Mouse (Mus musculus): Measurements from ENCODE around the gene Slc50a1. TPM values are rescaled to one million over a fixed set of nuclear protein-coding genes. Genes with fewer than 3 reads are reported as not detected.
A peak's percentile ranks its signal among the peaks of the same experiment; 100 is the strongest.

Gene Slc50a1
- polyA plus RNA-seq, 1 experiment: 48.7 TPM

- H3K4me3 ChIP-seq: peak overlapping the region; percentile 55
- no peak for TF ChIP-seq REST (IDR thresholded peaks at IDR 0.05; ENCODE audit: insufficient read depth, insufficient read length)
- no peak for TF ChIP-seq SRF (IDR thresholded peaks at IDR 0.05; ENCODE audit: control insufficient read depth, insufficient read length, low read depth)
- no peak for TF ChIP-seq POLR2A (IDR thresholded peaks at IDR 0.05; ENCODE audit: insufficient read length, low read depth)
- TF ChIP-seq MYOD1 (IDR thresholded peaks at IDR 0.05; ENCODE audit: control insufficient read depth in 1 of 3, insufficient read length in 2 of 3, low read depth in 2 of 3): no peak
- no peak for TF ChIP-seq TCF12 (IDR thresholded peaks at IDR 0.05; ENCODE audit: insufficient read depth, poor library complexity, severe bottlenecking)
- no peak for TF ChIP-seq E2F4 (IDR thresholded peaks at IDR 0.05; ENCODE audit: insufficient read depth)
- no peak for TF ChIP-seq TCF3 (IDR thresholded peaks at IDR 0.05; ENCODE audit: insufficient read length, low read depth)
- no peak for TF ChIP-seq USF1 (IDR thresholded peaks at IDR 0.05; ENCODE audit: low read depth)
- no peak for TF ChIP-seq CEBPB (IDR thresholded peaks at IDR 0.05; ENCODE audit: insufficient read depth, poor library complexity, severe bottlenecking)
- TF ChIP-seq MYOG (IDR thresholded peaks at IDR 0.05; ENCODE audit: control insufficient read depth in 1 of 3, insufficient read depth in 1 of 3, insufficient read length in 2 of 3, low read depth in 2 of 3): no peak
- no peak for TF ChIP-seq MAX (IDR thresholded peaks at IDR 0.05; ENCODE audit: low read depth)
- TF ChIP-seq POLR2AphosphoS2 (IDR thresholded peaks at IDR 0.05; ENCODE audit: insufficient read length, low read depth): no peak
- no peaks in the 10 kb centered on the region for H3K36me3 ChIP-seq (ENCODE audit: control insufficient read depth, insufficient read depth)
- no peak overlapping the region for H3ac ChIP-seq (ENCODE audit: control insufficient read depth, insufficient read length)
- peaks cover 19% of the 10 kb centered on the region for H3K79me2 ChIP-seq (ENCODE audit: control insufficient read depth, insufficient read depth)
- H3K4me2 ChIP-seq (ENCODE audit: low read depth): peak overlapping the region; percentile 96
- H3K27me3 ChIP-seq (ENCODE audit: control insufficient read depth, insufficient read depth, insufficient read length): no peaks in the 10 kb centered on the region
Observed at GRCm38 (mm10) chr3:89268916-89269315, 1.5 kb downstream of the Slc50a1 start.

- TF ChIP-seq POLR2AphosphoS2 (IDR thresholded peaks at IDR 0.05; ENCODE audit: insufficient read length, low read depth) (peak; percentile 86), POLR2A (IDR thresholded peaks at IDR 0.05; ENCODE audit: insufficient read length, low read depth) (peak; percentile 79), TCF12 (IDR thresholded peaks at IDR 0.05; ENCODE audit: insufficient read depth, poor library complexity, severe bottlenecking) (no peak), REST (IDR thresholded peaks at IDR 0.05; ENCODE audit: insufficient read depth, insufficient read length) (no peak), TCF3 (IDR thresholded peaks at IDR 0.05; ENCODE audit: insufficient read length, low read depth) (no peak), E2F4 (IDR thresholded peaks at IDR 0.05; ENCODE audit: insufficient read depth) (no peak)
Observed at GRCm38 (mm10) chr3:89266439-89266893, 3.9 kb downstream of the Slc50a1 start.

GRCm38 (mm10) chr3:89262417-89262816, 8.0 kb downstream of the Slc50a1 start:
- Histone ChIP-seq H3K27me3 (ENCODE audit: control insufficient read depth, insufficient read depth, insufficient read length) (no peaks in the 10 kb centered on the region), H3K4me3 (no peak overlapping the region), H3K4me2 (ENCODE audit: low read depth) (no peak overlapping the region), H3ac (ENCODE audit: control insufficient read depth, insufficient read length) (no peak overlapping the region), H3K36me3 (ENCODE audit: control insufficient read depth, insufficient read depth) (no peaks in the 10 kb centered on the region), H3K79me2 (ENCODE audit: control insufficient read depth, insufficient read depth) (peaks cover 6% of the 10 kb centered on the region)
- TF ChIP-seq E2F4 (IDR thresholded peaks at IDR 0.05; ENCODE audit: insufficient read depth): no peak
- TF ChIP-seq POLR2A (IDR thresholded peaks at IDR 0.05; ENCODE audit: insufficient read length, low read depth): no peak
- TF ChIP-seq TCF3 (IDR thresholded peaks at IDR 0.05; ENCODE audit: insufficient read length, low read depth): no peak
- TF ChIP-seq USF1 (IDR thresholded peaks at IDR 0.05; ENCODE audit: low read depth): no peak
- TF ChIP-seq MYOD1 (IDR thresholded peaks at IDR 0.05; ENCODE audit: control insufficient read depth in 1 of 3, insufficient read length in 2 of 3, low read depth in 2 of 3): no peak
- TF ChIP-seq CEBPB (IDR thresholded peaks at IDR 0.05; ENCODE audit: insufficient read depth, poor library complexity, severe bottlenecking): no peak
- TF ChIP-seq TCF12 (IDR thresholded peaks at IDR 0.05; ENCODE audit: insufficient read depth, poor library complexity, severe bottlenecking): no peak
- no peak for TF ChIP-seq REST (IDR thresholded peaks at IDR 0.05; ENCODE audit: insufficient read depth, insufficient read length)
- no peak for TF ChIP-seq SRF (IDR thresholded peaks at IDR 0.05; ENCODE audit: control insufficient read depth, insufficient read length, low read depth)
- TF ChIP-seq POLR2AphosphoS2 (IDR thresholded peaks at IDR 0.05; ENCODE audit: insufficient read length, low read depth): no peak
- TF ChIP-seq MYOG (IDR thresholded peaks at IDR 0.05; ENCODE audit: control insufficient read depth in 1 of 3, insufficient read depth in 1 of 3, insufficient read length in 2 of 3, low read depth in 2 of 3): no peak
- TF ChIP-seq MAX (IDR thresholded peaks at IDR 0.05; ENCODE audit: low read depth): no peak

More at GRCm38 (mm10) chr3:89266439-89266893, 3.9 kb downstream of the Slc50a1 start:
- Histone ChIP-seq H3K79me2 (ENCODE audit: control insufficient read depth, insufficient read depth) (peaks cover 19% of the 10 kb centered on the region), H3ac (ENCODE audit: control insufficient read depth, insufficient read length) (peak overlapping the region; percentile 37), H3K4me2 (ENCODE audit: low read depth) (peak overlapping the region; percentile 93), H3K27me3 (ENCODE audit: control insufficient read depth, insufficient read depth, insufficient read length) (no peaks in the 10 kb centered on the region), H3K36me3 (ENCODE audit: control insufficient read depth, insufficient read depth) (no peaks in the 10 kb centered on the region), H3K4me3 (peak overlapping the region; percentile 68)

GRCm38 (mm10) chr3:89260211-89260610, 10.2 kb downstream of the Slc50a1 start:
- H3K27me3 ChIP-seq (ENCODE audit: control insufficient read depth, insufficient read depth, insufficient read length): no peaks in the 10 kb centered on the region
- no peaks in the 10 kb centered on the region for H3K79me2 ChIP-seq (ENCODE audit: control insufficient read depth, insufficient read depth)
- H3K36me3 ChIP-seq (ENCODE audit: control insufficient read depth, insufficient read depth): no peaks in the 10 kb centered on the region
- H3K4me3 ChIP-seq: no peak overlapping the region
- TF ChIP-seq TCF12 (IDR thresholded peaks at IDR 0.05; ENCODE audit: insufficient read depth, poor library complexity, severe bottlenecking) (no peak), TCF3 (IDR thresholded peaks at IDR 0.05; ENCODE audit: insufficient read length, low read depth) (no peak), USF1 (IDR thresholded peaks at IDR 0.05; ENCODE audit: low read depth) (no peak), POLR2A (IDR thresholded peaks at IDR 0.05; ENCODE audit: insufficient read length, low read depth) (no peak), MYOD1 (IDR thresholded peaks at IDR 0.05; ENCODE audit: control insufficient read depth in 1 of 3, insufficient read length in 2 of 3, low read depth in 2 of 3) (no peak), E2F4 (IDR thresholded peaks at IDR 0.05; ENCODE audit: insufficient read depth) (no peak)
- H3ac ChIP-seq (ENCODE audit: control insufficient read depth, insufficient read length): no peak overlapping the region
- H3K4me2 ChIP-seq (ENCODE audit: low read depth): no peak overlapping the region

GRCm38 (mm10) chr3:89259076-89259475, 11.3 kb downstream of the Slc50a1 start, which contains the start of gene Dpm3:
Dpm3 (plus strand) TSS chr3:89259358.
- H3ac ChIP-seq (ENCODE audit: control insufficient read depth, insufficient read length): no peak within 1 kb of the TSS
- H3K4me3 ChIP-seq: no peak within 1 kb of the TSS
- no peaks in the 10 kb centered on the region for H3K36me3 ChIP-seq (ENCODE audit: control insufficient read depth, insufficient read depth)
- no peaks in the 10 kb centered on the region for H3K79me2 ChIP-seq (ENCODE audit: control insufficient read depth, insufficient read depth)
- H3K27me3 ChIP-seq (ENCODE audit: control insufficient read depth, insufficient read depth, insufficient read length): no peaks in the 10 kb centered on the region
- TF ChIP-seq E2F4 (IDR thresholded peaks at IDR 0.05; ENCODE audit: insufficient read depth) (no peak), POLR2AphosphoS2 (IDR thresholded peaks at IDR 0.05; ENCODE audit: insufficient read length, low read depth) (no peak), REST (IDR thresholded peaks at IDR 0.05; ENCODE audit: insufficient read depth, insufficient read length) (no peak), POLR2A (IDR thresholded peaks at IDR 0.05; ENCODE audit: insufficient read length, low read depth) (no peak)
- H3K4me2 ChIP-seq (ENCODE audit: low read depth): no peak within 1 kb of the TSS

All from myocyte (in vitro differentiated cells).